Mouse (Mus musculus): ENCODE data around the gene Ppp1r9b. TPM values are rescaled to one million over a fixed set of nuclear protein-coding genes. Genes with fewer than 3 reads are reported as not detected.

Ppp1r9b gene
- total and polyA plus RNA-seq, 2 experiments from 2014 or later = 20.4 to 217 TPM

- Histone ChIP-seq H3K27me3 (ENCODE audit: insufficient read depth, low read length) (no peaks in the 10 kb centered on the region), H3K4me2 (ENCODE audit: low read depth, low read length, poor library complexity, severe bottlenecking) (no peak overlapping the region), H3K4me1 (ENCODE audit: insufficient read depth, low read length) (peaks cover 12% of the 10 kb centered on the region; the same call in 1 of the 2 replicates), H3K9ac (replicated peaks; ENCODE audit: low read length, poor library complexity, severe bottlenecking) (no peak overlapping the region), H3K4me3 (ENCODE audit: low read depth, low read length) (no peak overlapping the region), H3K9me3 (ENCODE audit: low read length) (no peaks in the 10 kb centered on the region), H3K27ac (ENCODE audit: low read depth, low read length) (no peak overlapping the region), H3K36me3 (ENCODE audit: insufficient read depth, low read length) (peaks cover 50% of the 10 kb centered on the region)
- WGBS = 97% methylated on average over 8 of the region's 8 CpGs
- ATAC-seq (ENCODE audit: low FRiP score) (no peak), DNase-seq (ENCODE audit: low spot score) (no peak)
- no peak for TF ChIP-seq CTCF (IDR thresholded peaks at IDR 0.05)
Measured at GRCm38 (mm10) chr11:95002705-95003104, 11.9 kb downstream of the Ppp1r9b start.

- H3K27ac ChIP-seq (ENCODE audit: low read depth, low read length) = 0 out of 2 replicates have a peak overlapping the region, but pooled peaks have one; percentile 12
- H3K9me3 ChIP-seq (ENCODE audit: low read length) = no peaks in the 10 kb centered on the region
- no peak for TF ChIP-seq CTCF (IDR thresholded peaks at IDR 0.05)
- H3K4me2 ChIP-seq (ENCODE audit: low read depth, low read length, poor library complexity, severe bottlenecking) = no peak overlapping the region
- no peak overlapping the region for H3K9ac ChIP-seq (replicated peaks; ENCODE audit: low read length, poor library complexity, severe bottlenecking)
- no peaks in the 10 kb centered on the region for H3K27me3 ChIP-seq (ENCODE audit: insufficient read depth, low read length)
- H3K4me3 ChIP-seq (ENCODE audit: low read depth, low read length) = no peak overlapping the region
- H3K36me3 ChIP-seq (ENCODE audit: insufficient read depth, low read length) = peaks cover 41% of the 10 kb centered on the region
- peaks cover 19% of the 10 kb centered on the region; the same call in 1 of the 2 replicates for H3K4me1 ChIP-seq (ENCODE audit: insufficient read depth, low read length)
- ATAC-seq (ENCODE audit: low FRiP score) (no peak), DNase-seq (ENCODE audit: low spot score) (no peak)
- 83% methylated on average over 12 of the region's 12 CpGs for WGBS
Measured at GRCm38 (mm10) chr11:95004136-95004936, 13.5 kb downstream of the Ppp1r9b start.

GRCm38 (mm10) chr11:95004937-95005198, 14.0 kb downstream of the Ppp1r9b start:
- Histone ChIP-seq H3K4me3 (ENCODE audit: low read depth, low read length) (no peak overlapping the region), H3K4me1 (ENCODE audit: insufficient read depth, low read length) (peaks cover 19% of the 10 kb centered on the region; the same call in 1 of the 2 replicates), H3K27me3 (ENCODE audit: insufficient read depth, low read length) (no peaks in the 10 kb centered on the region), H3K9ac (replicated peaks; ENCODE audit: low read length, poor library complexity, severe bottlenecking) (no peak overlapping the region), H3K9me3 (ENCODE audit: low read length) (no peaks in the 10 kb centered on the region), H3K36me3 (ENCODE audit: insufficient read depth, low read length) (peaks cover 36% of the 10 kb centered on the region), H3K27ac (ENCODE audit: low read depth, low read length) (no peak overlapping the region), H3K4me2 (ENCODE audit: low read depth, low read length, poor library complexity, severe bottlenecking) (no peak overlapping the region)
- DNase-seq (ENCODE audit: low spot score) (no peak), ATAC-seq (ENCODE audit: low FRiP score) (no peak)
- WGBS = 57% methylated on average over 6 of the region's 6 CpGs
- TF ChIP-seq CTCF (IDR thresholded peaks at IDR 0.05) = no peak

GRCm38 (mm10) chr11:95006038-95006437, 15.2 kb downstream of the Ppp1r9b start:
- H3K27me3 ChIP-seq (ENCODE audit: insufficient read depth, low read length) = no peaks in the 10 kb centered on the region
- peaks cover 33% of the 10 kb centered on the region for H3K36me3 ChIP-seq (ENCODE audit: insufficient read depth, low read length)
- H3K4me1 ChIP-seq (ENCODE audit: insufficient read depth, low read length) = peaks cover 19% of the 10 kb centered on the region; the same call in 1 of the 2 replicates
- TF ChIP-seq CTCF (IDR thresholded peaks at IDR 0.05) = no peak
- peak overlapping the region; percentile 71; the same call in 1 of the 2 replicates for H3K4me2 ChIP-seq (ENCODE audit: low read depth, low read length, poor library complexity, severe bottlenecking)
- no peak overlapping the region for H3K4me3 ChIP-seq (ENCODE audit: low read depth, low read length)
- peak overlapping the region; percentile 71 for H3K27ac ChIP-seq (ENCODE audit: low read depth, low read length)
- DNase-seq (ENCODE audit: low spot score) = no peak
- WGBS = 29% methylated on average over 4 of the region's 4 CpGs
- no peaks in the 10 kb centered on the region for H3K9me3 ChIP-seq (ENCODE audit: low read length)
- ATAC-seq (ENCODE audit: low FRiP score) = no peak
- H3K9ac ChIP-seq (replicated peaks; ENCODE audit: low read length, poor library complexity, severe bottlenecking) = 0 out of 2 replicates have a peak overlapping the region, but pooled peaks have one; percentile 30

GRCm38 (mm10) chr11:95006525-95007219, 15.8 kb downstream of the Ppp1r9b start:
- ATAC-seq (ENCODE audit: low FRiP score) (peak; percentile 60), DNase-seq (ENCODE audit: low spot score) (peak; percentile 88)
- no peaks in the 10 kb centered on the region for H3K9me3 ChIP-seq (ENCODE audit: low read length)
- peak; percentile 11; the same call in 1 of the 2 replicates for TF ChIP-seq CTCF (IDR thresholded peaks at IDR 0.05)
- peak overlapping the region; percentile 71 for H3K4me2 ChIP-seq (ENCODE audit: low read depth, low read length, poor library complexity, severe bottlenecking)
- WGBS = 2% methylated on average over 27 of the region's 27 CpGs
- H3K9ac ChIP-seq (replicated peaks; ENCODE audit: low read length, poor library complexity, severe bottlenecking) = peak overlapping the region; percentile 64
- H3K36me3 ChIP-seq (ENCODE audit: insufficient read depth, low read length) = peaks cover 29% of the 10 kb centered on the region
- peaks cover 19% of the 10 kb centered on the region; the same call in 1 of the 2 replicates for H3K4me1 ChIP-seq (ENCODE audit: insufficient read depth, low read length)
- peak overlapping the region; percentile 71 for H3K27ac ChIP-seq (ENCODE audit: low read depth, low read length)
- peak overlapping the region; percentile 30 for H3K4me3 ChIP-seq (ENCODE audit: low read depth, low read length)
- H3K27me3 ChIP-seq (ENCODE audit: insufficient read depth, low read length) = no peaks in the 10 kb centered on the region

GRCm38 (mm10) chr11:95007418-95007817, 16.6 kb downstream of the Ppp1r9b start:
- WGBS = 80% methylated on average over 3 of the region's 3 CpGs
- no peak overlapping the region for H3K4me3 ChIP-seq (ENCODE audit: low read depth, low read length)
- no peaks in the 10 kb centered on the region for H3K9me3 ChIP-seq (ENCODE audit: low read length)
- DNase-seq (ENCODE audit: low spot score) (no peak), ATAC-seq (ENCODE audit: low FRiP score) (no peak)
- no peak for TF ChIP-seq CTCF (IDR thresholded peaks at IDR 0.05)
- peak overlapping the region; percentile 71; the same call in 1 of the 2 replicates for H3K4me2 ChIP-seq (ENCODE audit: low read depth, low read length, poor library complexity, severe bottlenecking)
- no peak overlapping the region for H3K9ac ChIP-seq (replicated peaks; ENCODE audit: low read length, poor library complexity, severe bottlenecking)
- H3K4me1 ChIP-seq (ENCODE audit: insufficient read depth, low read length) = peaks cover 23% of the 10 kb centered on the region; the same call in 1 of the 2 replicates
- H3K27ac ChIP-seq (ENCODE audit: low read depth, low read length) = peak overlapping the region; percentile 71; the same call in 1 of the 2 replicates
- peaks cover 22% of the 10 kb centered on the region for H3K36me3 ChIP-seq (ENCODE audit: insufficient read depth, low read length)
- H3K27me3 ChIP-seq (ENCODE audit: insufficient read depth, low read length) = no peaks in the 10 kb centered on the region

All from midbrain, postnatal 0 days (tissue).